Mouse (Mus musculus) cerebellum, postnatal 4 days (tissue): ENCODE data around the gene Zfyve21.

Source experiments
- DNase-seq, 2 experiments: peaks; one replicate each; pipeline ENCODE4 v3.0.0; 2022; ENCODE audit warnings: low spot score in 2 of 2, mixed read lengths in 1 of 2

Zfyve21 gene

DNA sequence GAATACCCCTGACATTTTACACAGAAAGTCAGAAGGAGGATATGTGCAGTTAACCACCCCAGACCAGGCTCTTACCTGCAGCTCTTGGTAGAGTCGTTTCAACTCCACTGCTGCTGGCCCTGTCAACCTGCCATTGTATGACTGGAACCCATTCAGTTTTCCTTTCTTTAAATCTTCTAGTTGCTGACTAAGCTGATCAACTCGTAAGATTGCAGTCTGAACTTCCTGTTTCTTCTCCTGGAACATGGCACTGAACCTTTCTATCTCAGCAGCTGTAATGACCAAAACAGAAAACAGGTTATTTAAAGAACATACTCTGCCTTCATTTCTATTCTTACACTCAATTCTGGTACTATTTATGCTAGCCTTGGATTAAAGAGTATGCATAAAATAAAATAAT is 29.5 kb downstream of the Zfyve21 start:
- DNase-seq: no peak

DNA sequence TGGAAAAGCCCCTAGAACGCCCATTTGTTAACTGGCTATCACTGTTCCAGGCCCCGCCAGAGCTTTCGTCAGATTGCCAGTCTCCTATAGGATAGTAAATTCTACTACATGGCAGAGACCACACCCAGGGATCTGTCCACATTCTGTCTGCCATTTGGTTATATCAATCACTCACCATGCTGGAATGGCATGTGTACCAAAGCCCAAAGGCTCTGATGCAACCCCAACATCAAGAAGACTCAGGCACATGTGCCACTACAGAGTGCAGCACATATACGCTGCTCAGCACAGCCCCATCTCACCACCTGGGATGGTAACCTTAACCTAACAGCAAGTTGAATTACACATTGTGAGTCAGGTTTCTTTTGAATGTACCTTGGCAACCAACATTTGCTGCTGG is 32.0 kb downstream of the Zfyve21 start:
- DNase-seq: no peak

GRCm38 (mm10) chr12:111846815-111847214 is 32.8 kb downstream of the Zfyve21 start:
- DNase-seq: no peak

GRCm38 (mm10) chr12:111848300-111848798 is 34.4 kb downstream of the Zfyve21 start:
- DNase-seq: no peak

DNA sequence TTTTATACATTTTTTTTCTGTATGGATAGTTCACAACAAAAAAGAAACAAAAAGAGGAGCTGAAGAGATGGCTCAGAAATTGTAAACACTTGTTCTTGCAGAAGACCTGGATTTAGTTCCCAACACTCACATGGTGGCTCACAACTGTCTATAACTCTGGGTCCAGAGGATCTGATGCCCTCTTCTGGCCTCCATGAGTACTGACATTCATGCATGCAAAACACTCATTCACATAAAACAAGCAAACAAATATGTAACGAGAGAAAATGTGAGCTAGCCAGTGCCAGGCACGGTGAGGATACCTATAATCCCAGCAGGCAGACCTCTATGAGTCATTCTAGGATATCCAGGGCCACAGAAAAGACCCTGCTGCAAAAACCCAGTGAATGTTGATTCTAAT is 37.3 kb downstream of the Zfyve21 start:
- DNase-seq: no peak

DNA sequence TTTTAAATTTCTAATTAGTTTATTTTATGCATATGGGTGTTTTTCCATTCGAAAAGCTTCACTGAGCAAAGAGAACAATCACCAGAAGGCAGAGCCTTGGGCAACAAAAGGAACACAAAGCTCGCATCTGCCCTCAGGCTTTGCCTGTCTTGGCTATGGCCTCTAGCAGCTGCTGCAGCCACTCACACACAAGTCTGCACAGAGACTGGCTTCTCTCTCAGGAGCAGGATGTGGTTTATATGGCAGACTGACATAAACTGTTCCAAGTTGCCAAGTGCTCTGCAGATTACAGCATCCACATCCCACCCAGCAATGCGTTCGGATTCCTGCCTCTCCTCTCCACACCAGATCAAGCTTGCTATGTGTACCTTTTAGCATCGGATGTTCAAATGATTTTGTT is 37.8 kb downstream of the Zfyve21 start:
- DNase-seq: no peak

DNA sequence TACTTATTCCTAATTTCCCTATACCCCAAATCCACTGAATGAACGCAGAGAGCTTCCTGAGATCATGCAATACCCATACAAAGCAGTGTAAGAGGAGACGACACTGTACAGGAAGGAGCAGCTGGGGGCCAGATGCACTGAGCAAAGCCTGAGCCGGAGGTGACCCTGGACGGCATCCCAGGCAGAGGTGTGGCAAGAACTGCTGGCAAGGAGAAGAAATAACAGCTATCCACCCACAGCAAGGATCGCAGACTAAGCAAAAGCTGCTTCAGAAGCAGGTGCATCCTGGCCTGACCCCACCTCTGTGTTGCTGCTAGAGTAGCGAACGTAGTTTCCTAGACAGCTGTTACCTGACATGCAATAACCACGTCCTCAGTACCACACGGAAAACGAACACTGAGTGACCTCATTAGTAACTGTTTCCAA is 39.1 kb downstream of the Zfyve21 start:
- DNase-seq: no peak

GRCm38 (mm10) chr12:111853546-111853945 is 39.6 kb downstream of the Zfyve21 start:
- DNase-seq: no peak

- no peak for DNase-seq
These were observed 41.5 kb downstream of the Zfyve21 start for GRCm38 (mm10) chr12:111855448-111855847.

DNA sequence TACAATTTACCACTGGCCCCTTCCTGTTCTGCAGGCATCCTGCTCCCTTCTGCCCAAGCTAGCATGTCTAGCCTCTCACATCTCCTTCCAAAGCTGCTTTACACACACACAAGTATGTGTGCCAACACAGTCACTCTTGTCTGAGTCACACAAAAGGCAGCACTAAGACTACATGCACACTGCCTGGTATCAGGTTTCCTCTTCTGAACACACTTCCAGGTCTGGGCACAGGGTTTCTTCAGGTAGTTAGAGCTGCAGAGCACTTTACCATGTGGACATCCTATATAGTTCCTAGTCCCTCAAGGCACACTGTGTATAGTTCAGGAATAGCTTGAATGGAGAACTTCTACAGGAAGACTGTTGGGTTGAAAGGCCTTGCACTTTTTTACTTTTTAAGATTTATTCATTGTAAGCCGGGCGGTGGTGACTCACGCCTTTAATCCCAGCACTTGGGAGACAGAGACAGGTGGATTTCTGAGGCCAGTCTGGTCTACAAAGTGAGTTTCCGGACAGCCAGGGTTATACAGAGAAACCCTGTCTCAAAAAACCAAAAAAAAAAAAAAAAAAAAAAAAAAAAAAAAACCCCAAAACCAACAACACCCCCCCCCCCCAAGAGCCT is 50.3 kb downstream of the Zfyve21 start:
- DNase-seq: no peak

- DNase-seq: no peak
These were observed 55.8 kb downstream of the Zfyve21 start for GRCm38 (mm10) chr12:111869806-111870205.

DNA sequence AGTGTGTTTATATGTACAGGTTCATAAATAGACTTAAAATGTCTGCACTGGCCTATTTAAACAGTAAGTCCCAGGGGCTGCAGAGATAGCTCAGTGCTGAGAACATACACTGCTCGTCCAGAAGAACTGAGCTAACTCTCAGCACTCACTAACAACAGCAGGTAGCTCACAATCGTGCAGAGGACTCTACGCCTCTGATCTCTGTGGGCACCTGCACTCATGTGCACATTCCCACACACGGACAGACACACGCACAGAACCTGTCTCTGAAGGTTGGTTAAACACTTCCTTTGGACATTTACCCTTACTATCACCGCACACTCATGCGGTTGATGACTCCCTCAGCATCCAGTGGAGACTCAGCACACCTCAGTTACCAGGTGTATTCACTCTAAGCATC is 56.8 kb downstream of the Zfyve21 start:
- no peak for DNase-seq

GRCm38 (mm10) chr12:111872079-111872478 is 58.1 kb downstream of the Zfyve21 start:
- DNase-seq: no peak

DNA sequence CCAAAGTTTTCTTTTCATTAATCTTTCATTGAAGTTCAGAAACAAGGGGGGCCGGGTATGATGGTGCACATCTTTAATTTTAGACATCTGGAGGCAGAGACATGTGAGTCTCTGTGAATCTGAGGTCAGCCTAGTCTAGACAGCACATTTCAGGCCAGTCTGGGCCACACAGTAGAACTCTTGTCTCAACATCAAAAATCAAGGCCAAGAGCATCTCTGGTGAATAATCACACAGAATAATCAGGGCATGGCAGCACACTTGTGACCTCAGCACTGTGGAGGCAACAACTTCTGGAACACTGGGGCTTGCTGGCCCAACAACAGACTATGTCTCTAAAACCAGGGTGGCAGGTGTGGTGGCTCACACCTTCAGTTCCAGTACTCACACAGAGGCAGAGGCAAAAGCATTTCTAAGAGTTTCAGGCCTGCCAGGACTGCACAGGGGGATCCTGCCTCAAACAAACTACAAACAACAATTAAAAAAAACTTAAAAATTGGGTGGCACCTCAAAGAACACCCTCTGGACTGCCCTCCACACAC is 60.7 kb downstream of the Zfyve21 start:
- no peak for DNase-seq

- no peak for DNase-seq
These were observed 61.5 kb downstream of the Zfyve21 start for GRCm38 (mm10) chr12:111875499-111875898.

DNA sequence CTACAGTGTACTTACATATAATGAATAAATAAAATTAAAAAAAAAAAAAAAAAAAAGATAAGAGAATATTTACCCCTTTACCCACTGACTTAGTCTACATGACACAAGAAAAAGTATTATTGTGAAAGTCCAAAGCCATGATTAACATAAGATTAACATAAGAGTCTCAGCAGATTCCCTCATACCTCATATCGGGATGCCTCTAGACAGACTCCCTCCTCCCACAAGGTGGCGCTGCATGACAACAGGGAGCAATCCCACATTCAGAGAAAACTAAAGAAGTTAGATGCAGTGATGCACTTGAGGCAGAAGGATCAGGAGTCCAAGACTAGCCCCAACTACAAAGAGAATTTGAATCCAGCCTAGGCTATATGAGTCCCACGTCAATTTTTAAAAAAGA is 64.2 kb downstream of the Zfyve21 start:
- peak; percentile 72 to 83 for DNase-seq
